Mouse (Mus musculus) limb, embryonic 11.5 days (tissue): ENCODE measurements around the gene A2ml1. TPM values are rescaled to one million over a fixed set of nuclear protein-coding genes. Genes with fewer than 3 reads are reported as not detected.

Experiments used
- ATAC-seq: fragments of 200-750 bp; cut with Nextera tagmentation; 2 replicates; pipeline ENCODE4 v1.8.0; 2017; ENCODE audit warnings: low read depth; ENCODE audit not compliant: insufficient number of reproducible peaks, low FRiP score, low TSS enrichment
- DNase-seq: peaks from one replicate; pipeline ENCODE4 v3.0.0-alpha.2; 2015; ENCODE audit warnings: low spot score
- H3K27ac ChIP-seq: fragments of 300-500 bp; sonication (generic); replicated peaks from 2 replicates; pipeline ENCODE4 v1.5.1; 2014; ENCODE audit warnings: low read depth, mild to moderate bottlenecking, low read length
- H3K27me3 ChIP-seq: fragments of 300-500 bp; sonication (generic); 2 replicates; pipeline ENCODE4 v1.6.1; 2014; ENCODE audit warnings: mild to moderate bottlenecking, low read length, mixed read lengths; ENCODE audit not compliant: control insufficient read depth, insufficient read depth
- H3K36me3 ChIP-seq: fragments of 300-500 bp; sonication (generic); 2 replicates; pipeline ENCODE4 v1.6.1; 2014; ENCODE audit warnings: mild to moderate bottlenecking, low read length, moderate library complexity, mixed read lengths; ENCODE audit not compliant: control insufficient read depth, insufficient read depth
- H3K4me1 ChIP-seq: fragments of 300-500 bp; sonication (generic); 2 replicates; pipeline ENCODE4 v1.6.1; 2014; ENCODE audit warnings: low read length, mixed read lengths; ENCODE audit not compliant: control insufficient read depth, insufficient read depth
- H3K4me2 ChIP-seq: fragments of 300-500 bp; sonication (generic); 2 replicates; pipeline ENCODE4 v1.6.1; 2014; ENCODE audit warnings: low read depth, mild to moderate bottlenecking, moderate library complexity; ENCODE audit not compliant: severe bottlenecking
- H3K4me3 ChIP-seq: fragments of 300-500 bp; sonication (generic); 2 replicates; pipeline ENCODE4 v1.5.1; 2014; ENCODE audit warnings: low read depth, low read length
- H3K9ac ChIP-seq: fragments of 300-500 bp; sonication (generic); 2 replicates; pipeline ENCODE4 v1.6.1; 2014; ENCODE audit warnings: mild to moderate bottlenecking, low read length
- H3K9me3 ChIP-seq: fragments of 300-500 bp; sonication (generic); 2 replicates; pipeline ENCODE4 v1.6.1; 2016; ENCODE audit warnings: low read length; ENCODE audit not compliant: control insufficient read depth
- WGBS: fragments of 180-500 bp; shearing (Covaris S2); extraction: QIAGEN DNeasy Blood & Tissue Kit; methylation state at CpG from one replicate; pipeline ENCODE4 v1.1.7; 2014; 5-methylcytosine and 5-hydroxymethylcytosine counted together
- polyA plus RNA-seq: library from polyadenylated mRNA; unstranded; fragments of >200 nt; fragmentation: Nextera tagmentation; extraction: Ambion mirVana; gene quantifications from 2 replicates; pipeline ENCODE4 v1.2.1, GENCODE M21; 2014

Gene A2ml1
- polyA plus RNA-seq, 1 experiment from 2014 or later, result not detected

DNA sequence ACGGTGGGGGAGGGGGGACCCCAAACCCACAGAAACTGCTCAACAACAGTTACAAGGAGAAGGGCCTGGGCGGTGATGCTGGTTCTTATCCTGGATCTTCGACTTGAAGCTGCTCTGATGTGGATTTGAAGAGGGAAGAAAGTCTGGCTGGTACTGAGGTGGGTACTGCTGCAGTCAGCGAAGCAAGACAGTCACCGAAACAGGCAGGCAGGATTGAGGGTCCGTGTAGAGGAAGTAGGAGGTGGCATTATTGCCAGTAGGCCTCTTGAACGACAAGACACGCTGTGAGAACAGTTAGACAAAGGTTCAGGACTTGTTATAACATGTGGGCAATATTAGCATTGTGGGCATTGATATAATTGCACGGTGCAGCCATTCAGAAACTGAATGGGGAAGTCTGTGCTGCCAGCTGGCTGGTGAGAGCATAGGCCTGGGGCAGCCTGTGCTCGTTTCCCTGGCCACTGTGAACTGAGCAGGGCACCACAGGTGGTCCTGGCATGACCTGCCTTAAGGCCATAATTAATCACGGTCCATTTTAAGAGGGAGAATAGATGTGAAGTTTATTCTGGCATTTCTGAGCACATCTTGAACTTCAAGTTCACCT lies 4.3 kb upstream of the A2ml1 start:
- Histone ChIP-seq H3K9ac (no peak overlapping the region), H3K4me1 (no peaks in the 10 kb centered on the region), H3K4me3 (no peak overlapping the region), H3K4me2 (no peak overlapping the region), H3K27me3 (no peaks in the 10 kb centered on the region), H3K27ac (no peak overlapping the region), H3K36me3 (no peaks in the 10 kb centered on the region), H3K9me3 (no peaks in the 10 kb centered on the region)
- ATAC-seq (no peak), DNase-seq (no peak)
- 76% methylated on average over 11 of the region's 11 CpGs for WGBS

DNA sequence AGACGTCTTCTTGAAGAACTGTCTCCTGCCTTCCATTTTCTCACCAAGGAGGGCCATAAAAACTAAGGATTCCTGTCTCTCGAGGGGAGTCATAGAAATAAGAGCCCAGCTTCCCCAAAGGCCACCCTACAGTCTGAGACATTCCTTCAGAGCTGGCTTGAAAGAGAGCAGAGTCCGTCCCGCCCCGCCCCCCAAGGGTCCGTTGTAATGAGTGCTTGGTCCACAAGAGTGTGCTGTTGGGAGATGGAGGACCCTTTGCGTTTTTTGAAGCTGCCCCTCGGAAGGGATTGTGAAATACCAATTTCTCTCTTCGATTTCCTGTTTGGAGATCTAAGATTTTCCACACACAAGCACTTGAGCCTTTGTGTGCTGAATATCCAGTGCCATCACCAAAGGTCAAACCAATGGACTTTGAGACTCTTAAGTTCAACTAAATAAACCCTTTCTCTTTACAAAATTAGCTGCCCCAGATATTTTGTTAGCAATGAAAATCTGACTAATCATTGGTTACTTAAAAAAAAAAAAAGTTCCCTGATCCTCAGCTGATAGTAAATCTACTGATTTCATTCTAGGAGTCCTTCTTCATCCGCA lies 2.8 kb upstream of the A2ml1 start:
- H3K27me3 ChIP-seq, result no peaks in the 10 kb centered on the region
- WGBS, result 23% methylated on average over 10 of the region's 10 CpGs
- H3K4me1 ChIP-seq, result no peaks in the 10 kb centered on the region
- ATAC-seq (peak; percentile 57; the same call in 1 of the 2 replicates), DNase-seq (peak; percentile 76)
- H3K36me3 ChIP-seq, result no peaks in the 10 kb centered on the region
- no peak overlapping the region for H3K9ac ChIP-seq
- H3K4me2 ChIP-seq, result no peak overlapping the region
- no peaks in the 10 kb centered on the region for H3K9me3 ChIP-seq
- H3K27ac ChIP-seq, result no peak overlapping the region
- no peak overlapping the region for H3K4me3 ChIP-seq

DNA sequence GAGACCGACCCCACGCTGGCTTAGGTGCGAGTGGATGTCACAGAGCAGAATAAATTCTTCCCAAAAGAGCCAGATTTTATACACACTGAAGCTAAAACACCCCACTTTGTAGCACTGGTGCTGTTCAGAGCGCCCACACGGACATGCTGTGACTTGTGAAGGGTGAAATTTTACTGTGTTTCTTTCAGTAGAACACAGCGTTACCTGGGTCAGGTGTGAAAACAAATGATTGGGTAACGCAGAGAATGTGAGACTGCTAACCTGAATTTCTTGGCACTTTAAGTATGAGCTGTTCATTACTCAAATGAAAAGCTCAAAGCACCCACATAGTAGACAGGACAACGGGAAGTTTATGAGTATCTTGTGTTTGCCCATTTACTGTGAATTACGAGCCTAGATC lies 4.1 kb downstream of the A2ml1 start:
- no peaks in the 10 kb centered on the region for H3K9me3 ChIP-seq
- DNase-seq, result no peak
- ATAC-seq, result no peak
- H3K27me3 ChIP-seq, result no peaks in the 10 kb centered on the region
- H3K4me3 ChIP-seq, result no peak overlapping the region
- H3K9ac ChIP-seq, result no peak overlapping the region
- H3K27ac ChIP-seq, result no peak overlapping the region
- no peak overlapping the region for H3K4me2 ChIP-seq
- no peaks in the 10 kb centered on the region for H3K4me1 ChIP-seq
- whole genome bisulfite sequencing, result 84% methylated on average over 9 of the region's 9 CpGs
- H3K36me3 ChIP-seq, result no peaks in the 10 kb centered on the region

DNA sequence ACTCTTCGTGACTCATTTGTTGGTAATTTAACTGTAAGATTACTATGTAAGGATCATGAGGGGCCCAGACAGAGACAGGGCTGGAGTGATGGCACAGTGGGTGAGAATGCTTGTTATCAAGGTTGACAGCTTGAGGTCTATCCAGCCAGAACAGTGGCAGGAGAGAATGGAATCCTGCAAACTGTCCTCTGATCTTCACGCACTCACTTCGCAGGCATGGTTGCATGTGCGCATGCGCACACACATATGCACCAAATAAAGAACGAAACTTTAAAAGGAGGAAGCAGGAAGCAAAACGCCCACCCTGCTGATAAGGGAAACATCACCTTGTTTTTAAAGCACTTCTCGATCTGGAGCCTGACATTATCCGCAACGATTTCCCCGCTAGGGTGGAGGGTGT lies 14.8 kb downstream of the A2ml1 start:
- no peaks in the 10 kb centered on the region for H3K36me3 ChIP-seq
- no peak for DNase-seq
- no peaks in the 10 kb centered on the region for H3K27me3 ChIP-seq
- ATAC-seq, result no peak
- no peaks in the 10 kb centered on the region for H3K4me1 ChIP-seq
- no peaks in the 10 kb centered on the region for H3K9me3 ChIP-seq
- H3K9ac ChIP-seq, result no peak overlapping the region
- H3K27ac ChIP-seq, result no peak overlapping the region
- H3K4me3 ChIP-seq, result no peak overlapping the region
- H3K4me2 ChIP-seq, result no peak overlapping the region
- WGBS, result 94% methylated on average over 11 of the region's 11 CpGs

DNA sequence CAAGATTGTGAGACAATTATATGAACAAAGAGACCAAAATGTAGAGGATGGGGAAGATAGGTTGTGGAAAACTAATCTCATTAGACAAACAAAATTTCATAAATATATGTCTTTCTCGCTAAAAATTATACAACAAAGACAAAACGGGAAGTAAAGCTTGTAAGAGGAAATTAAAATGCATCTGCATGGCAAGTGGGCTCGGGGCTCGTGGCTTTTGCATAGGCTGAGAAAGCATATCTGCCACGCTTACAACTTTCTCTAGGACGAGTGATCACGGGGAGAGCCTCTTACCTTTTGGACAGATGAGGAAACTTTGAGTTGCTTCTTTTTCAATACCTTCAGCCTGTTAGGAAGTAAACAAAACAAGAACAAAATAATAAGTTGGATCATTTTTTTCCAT lies 27.4 kb downstream of the A2ml1 start:
- no peak for ATAC-seq
- Histone ChIP-seq H3K27me3 (no peaks in the 10 kb centered on the region), H3K36me3 (no peaks in the 10 kb centered on the region), H3K4me3 (no peak overlapping the region), H3K9me3 (no peaks in the 10 kb centered on the region), H3K4me1 (no peaks in the 10 kb centered on the region), H3K9ac (no peak overlapping the region), H3K27ac (no peak overlapping the region), H3K4me2 (no peak overlapping the region)
- no peak for DNase-seq
- 88% methylated on average over 7 of the region's 7 CpGs for WGBS

DNA sequence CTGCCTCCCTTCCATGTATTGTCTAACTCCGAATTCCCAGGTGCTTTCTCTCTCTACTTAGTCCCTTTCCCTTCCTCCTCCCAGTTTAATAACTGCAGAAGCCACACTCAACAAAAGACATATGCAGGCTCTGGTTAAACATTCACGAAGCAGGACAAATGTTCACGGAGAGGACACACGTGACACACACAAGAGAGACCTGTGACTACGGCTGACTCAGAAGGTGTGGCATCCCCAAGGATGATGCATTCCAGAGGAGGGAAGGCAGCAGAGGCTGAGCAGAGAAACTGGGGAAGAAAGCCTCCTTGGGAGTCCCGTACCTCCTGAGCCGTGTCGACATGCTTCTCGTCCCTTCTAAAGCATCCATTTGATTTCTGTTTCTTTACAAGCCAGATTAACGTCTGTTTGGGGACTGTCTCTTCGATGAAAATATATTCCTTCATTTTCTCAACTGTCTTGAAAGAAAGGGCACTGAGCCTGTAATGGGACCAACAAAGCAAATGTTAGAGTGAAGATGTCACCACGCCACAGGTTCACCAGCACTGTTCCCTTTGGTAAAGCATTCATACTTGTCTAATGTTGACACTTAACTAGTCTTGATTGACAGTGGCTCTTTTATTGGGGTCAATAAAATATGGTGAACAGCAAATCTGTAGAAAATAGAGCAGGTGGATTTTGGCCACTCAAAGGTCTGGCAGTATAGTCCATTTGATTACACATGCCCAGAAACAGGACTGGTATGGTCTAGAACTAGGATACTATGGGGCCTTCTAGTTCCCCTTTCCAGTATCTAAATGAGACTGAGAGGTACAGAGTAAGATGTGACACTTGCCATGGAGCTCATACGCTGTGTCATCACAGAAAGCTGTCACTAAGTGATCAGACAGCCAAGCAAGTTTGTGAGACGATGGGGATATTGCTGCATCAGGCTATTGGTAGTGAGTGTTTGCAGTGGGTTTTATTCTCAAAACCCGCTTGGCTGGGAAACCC lies 31.6 kb downstream of the A2ml1 start:
- H3K27me3 ChIP-seq, result no peaks in the 10 kb centered on the region
- no peaks in the 10 kb centered on the region for H3K36me3 ChIP-seq
- no peak overlapping the region for H3K4me2 ChIP-seq
- no peak overlapping the region for H3K27ac ChIP-seq
- ATAC-seq (no peak), DNase-seq (no peak)
- H3K4me3 ChIP-seq, result no peak overlapping the region
- no peaks in the 10 kb centered on the region for H3K9me3 ChIP-seq
- H3K9ac ChIP-seq, result no peak overlapping the region
- H3K4me1 ChIP-seq, result no peaks in the 10 kb centered on the region
- WGBS, result 83% methylated on average over 15 of the region's 15 CpGs

DNA sequence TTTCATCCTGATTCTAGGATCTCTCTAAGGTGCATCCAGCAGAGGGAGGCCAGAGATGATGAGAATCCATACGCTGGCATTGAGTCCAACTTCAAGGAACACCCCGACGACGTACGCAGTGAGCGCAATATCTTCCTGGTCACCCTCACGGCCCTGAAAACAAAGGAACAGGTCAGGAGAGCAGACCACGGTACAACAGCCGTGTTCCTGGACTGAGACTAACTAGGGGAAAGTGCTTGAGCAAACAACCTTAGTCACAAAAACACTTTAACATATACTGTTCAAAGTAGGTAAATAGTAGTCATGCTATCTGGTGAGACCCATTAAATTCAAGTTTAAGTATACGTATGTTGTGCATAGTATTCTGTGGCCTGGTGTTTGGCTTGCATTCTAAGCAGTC lies 32.9 kb downstream of the A2ml1 start:
- no peak for DNase-seq
- Histone ChIP-seq H3K27ac (no peak overlapping the region), H3K4me3 (no peak overlapping the region), H3K4me1 (no peaks in the 10 kb centered on the region), H3K27me3 (no peaks in the 10 kb centered on the region), H3K9me3 (no peaks in the 10 kb centered on the region), H3K9ac (no peak overlapping the region), H3K4me2 (no peak overlapping the region), H3K36me3 (no peaks in the 10 kb centered on the region)
- WGBS, result 94% methylated on average over 10 of the region's 10 CpGs
- no peak for ATAC-seq

DNA sequence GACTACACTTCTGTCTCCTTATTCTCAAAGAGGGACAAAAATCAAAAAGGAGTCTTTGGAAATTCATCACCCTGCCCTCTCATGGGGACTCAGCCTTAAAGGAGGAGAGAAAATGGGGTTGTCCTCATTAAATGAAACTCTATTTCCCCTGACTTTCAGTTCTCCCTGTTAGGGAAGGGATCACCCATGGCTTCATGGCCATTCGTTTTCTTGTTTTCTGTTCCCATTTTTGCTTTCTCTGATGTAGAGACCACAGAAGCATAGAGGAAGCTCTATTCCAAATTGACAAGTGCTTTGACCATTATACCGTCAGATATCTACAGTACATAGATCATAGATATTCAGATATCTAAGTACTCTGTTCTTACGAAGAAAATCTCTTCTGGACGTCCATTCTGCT lies 36.0 kb downstream of the A2ml1 start:
- Histone ChIP-seq H3K27me3 (no peaks in the 10 kb centered on the region), H3K4me3 (no peak overlapping the region), H3K9me3 (no peaks in the 10 kb centered on the region), H3K36me3 (no peaks in the 10 kb centered on the region), H3K4me1 (no peaks in the 10 kb centered on the region), H3K9ac (no peak overlapping the region), H3K27ac (no peak overlapping the region), H3K4me2 (no peak overlapping the region)
- 86% methylated on average over 4 of the region's 4 CpGs for WGBS
- DNase-seq (no peak), ATAC-seq (no peak)
